Mouse (Mus musculus) olfactory bulb, adult 2 months (tissue): Measurements from ENCODE around the gene Tnfrsf25.

ENCODE experiments used
- CTCF ChIP-seq: fragments of 200-500 bp; IDR thresholded peaks from 2 replicates; pipeline ENCODE4 v1.5.1; 2012; ENCODE audit warnings: low read depth, mild to moderate bottlenecking, low read length, moderate library complexity; ENCODE audit not compliant: insufficient read depth
- POLR2A ChIP-seq: fragments of 200-500 bp; IDR thresholded peaks from 2 replicates; pipeline ENCODE4 v1.6.1; 2012; ENCODE audit warnings: mild to moderate bottlenecking, low read depth, low read length, moderate library complexity; ENCODE audit not compliant: insufficient read depth

DNA sequence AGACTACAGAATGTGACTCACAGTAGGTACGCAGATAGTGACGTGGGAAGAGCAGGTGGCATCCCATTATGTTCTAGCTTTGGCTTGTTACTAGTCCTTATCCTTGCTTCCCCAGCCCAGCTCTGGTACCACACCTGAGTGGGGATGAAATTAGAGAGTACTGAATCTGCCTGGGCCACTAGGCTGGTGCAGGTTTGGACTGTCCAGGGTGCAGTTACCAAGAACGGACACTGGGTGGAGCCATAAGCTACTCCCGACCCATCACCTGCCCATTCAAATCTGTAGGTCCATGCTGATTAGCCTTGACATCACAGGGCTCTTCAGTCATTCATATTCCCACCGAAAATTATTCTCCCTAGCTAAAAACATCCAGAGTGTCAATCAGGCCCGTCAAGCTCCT lies 24.7 kb downstream of the Tnfrsf25 start:
- TF ChIP-seq CTCF (no peak), POLR2A (no peak)
